ENCODE assay signal across 10 mouse cellular contexts in the genomic region with DNA sequence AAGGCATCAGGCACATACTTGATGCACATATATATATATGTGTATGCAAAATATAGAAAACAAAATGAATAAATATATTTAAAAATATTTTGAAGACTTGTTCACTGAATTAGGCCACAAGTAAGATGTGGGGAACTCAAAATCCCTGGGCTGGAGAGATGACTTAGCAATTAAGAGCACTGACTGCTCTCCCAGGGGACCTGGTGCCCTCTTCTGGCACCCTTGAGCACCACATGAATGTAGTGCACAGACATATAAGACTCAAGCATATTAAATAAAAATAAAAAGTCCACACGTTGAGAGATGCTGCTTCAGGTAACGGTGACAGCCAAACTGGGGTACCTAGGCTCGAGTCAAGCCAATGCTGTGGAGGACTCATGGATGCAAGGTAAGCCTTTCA. TPM values are rescaled to one million over a fixed set of nuclear protein-coding genes. Genes with fewer than 3 reads are reported as not detected.
DNase-seq lines count a peak whose midpoint lies in the region; ATAC-seq and TF ChIP-seq lines count a peak whose summit lies in the region.
"Had no signal": no experiment of that assay in that cellular context is flagged by ENCODE, and none has a peak within 500 bp of the region (broad histone marks: within the 10 kb centered on the region; RNA-seq: fewer than 3 reads in every experiment).

No protein-coding gene starts in this region.

- no peak overlapping the region for H3K27ac ChIP-seq in kidney, embryonic 15.5 days
- H3K27ac ChIP-seq in CH12.LX (ENCODE audit: insufficient read depth, low read depth), result no peak overlapping the region
- no peak overlapping the region for H3K27ac ChIP-seq in stomach, postnatal 0 days (replicated peaks)
- H3K27ac ChIP-seq: embryonic facial prominence, embryonic 15.5 days; limb, embryonic 15.5 days had no signal

- no peak overlapping the region for H3K4me2 ChIP-seq in kidney, embryonic 15.5 days
- no peak overlapping the region for H3K4me2 ChIP-seq in CH12.LX (ENCODE audit: insufficient read depth, low read depth, poor library complexity, severe bottlenecking)
- H3K4me2 ChIP-seq in stomach, postnatal 0 days (replicated peaks; ENCODE audit: low read depth), result no peak overlapping the region
- H3K4me2 ChIP-seq: embryonic facial prominence, embryonic 15.5 days; limb, embryonic 15.5 days had no signal

- no peak for ATAC-seq in kidney, embryonic 15.5 days (replicated peaks; ENCODE audit: low FRiP score)
- no peak for ATAC-seq in stomach, postnatal 0 days (ENCODE audit: low FRiP score, low TSS enrichment)

- H3K9ac ChIP-seq in kidney, embryonic 15.5 days, result no peak overlapping the region
- no peak overlapping the region for H3K9ac ChIP-seq in CH12.LX (ENCODE audit: insufficient read depth, low read depth)
- no peak overlapping the region for H3K9ac ChIP-seq in stomach, postnatal 0 days (ENCODE audit: low read length)
- H3K9ac ChIP-seq: embryonic facial prominence, embryonic 15.5 days; limb, embryonic 15.5 days had no signal

- no peaks in the 10 kb centered on the region for H3K9me3 ChIP-seq in kidney, embryonic 15.5 days (replicated peaks)
- H3K9me3 ChIP-seq in CH12.LX (replicated peaks; ENCODE audit: low read length), result no peaks in the 10 kb centered on the region
- no peaks in the 10 kb centered on the region for H3K9me3 ChIP-seq in stomach, postnatal 0 days (ENCODE audit: control insufficient read depth, low read length)
- H3K9me3 ChIP-seq: embryonic facial prominence, embryonic 15.5 days; limb, embryonic 15.5 days had no signal

- peaks cover 12% of the 10 kb centered on the region for H3K4me1 ChIP-seq in kidney, embryonic 15.5 days
- H3K4me1 ChIP-seq in CH12.LX (ENCODE audit: control insufficient read depth in 1 of 2, insufficient read depth in 2 of 2), result peaks cover 14 to 39% of the 10 kb centered on the region in 2 experiments
- 0 out of 2 replicates have a peak, but pooled peaks cover 2% of the 10 kb centered on the region for H3K4me1 ChIP-seq in stomach, postnatal 0 days (replicated peaks; ENCODE audit: control insufficient read depth, insufficient read depth)

- H3K4me3 ChIP-seq in kidney, embryonic 15.5 days (replicated peaks), result no peak overlapping the region
- no peak overlapping the region for H3K4me3 ChIP-seq in CH12.LX (replicated peaks in 1 of 3; ENCODE audit: low read depth in 2 of 3, low read length in 2 of 3, poor library complexity in 1 of 3)
- no peak overlapping the region for H3K4me3 ChIP-seq in stomach, postnatal 0 days (ENCODE audit: low read depth, low read length)
- H3K4me3 ChIP-seq: embryonic facial prominence, embryonic 15.5 days; limb, embryonic 15.5 days had no signal

- TF ChIP-seq EP300 in CH12.LX (IDR thresholded peaks at IDR 0.05; ENCODE audit: low read length), result no peak
- TF ChIP-seq EP300 in stomach, postnatal 0 days (optimal IDR thresholded peaks at IDR 0.05), result no peak

- H3K79me2 ChIP-seq in CH12.LX (replicated peaks; ENCODE audit: control insufficient read depth, extremely low read depth, insufficient read depth, poor library complexity, severe bottlenecking), result peaks cover 23% of the 10 kb centered on the region

- dilution Hi-C loops in CH12.LX (cut with MboI; ENCODE audit: extremely low pct_ligation_motif_present, extremely low pct_unique_long_range_greater_than_20kb, low sequenced_read_pairs), result no loop called here

- peak; percentile 20 for DNase-seq in kidney, adult 11 months
- DNase-seq in CH12.LX (ENCODE audit: extremely low read depth), result peak; percentile 77
- DNase-seq in adrenal gland, postnatal 14 days, result peak; percentile 74
- peak; percentile 45 to 59 for DNase-seq in kidney, postnatal 4 days
- peak; percentile 58 for DNase-seq in stomach, postnatal 0 days (ENCODE audit: low spot score)
- DNase-seq in frontal cortex, postnatal 10 days (ENCODE audit: low spot score in 2 of 2), result no peak
- DNase-seq in frontal cortex, postnatal 14 days (ENCODE audit: low spot score in 2 of 2), result no peak

- in situ Hi-C loops in CH12.LX (cut with MboI; ENCODE audit: low pct_ligation_motif_present, low pct_unique_long_range_greater_than_20kb, low sequenced_read_pairs), result loop anchor here (10.0 kb wide), 1 partner anchor 241 kb away; no protein-coding TSS in a partner anchor

- peak; percentile 60 for TF ChIP-seq RAD21 in CH12.LX (IDR thresholded peaks at IDR 0.05; ENCODE audit: low read depth, low read length)

- H3K36me3 ChIP-seq in kidney, embryonic 15.5 days, result no peaks in the 10 kb centered on the region; the same call in 1 of the 2 replicates
- H3K36me3 ChIP-seq in CH12.LX (replicated peaks in 1 of 2; ENCODE audit: control insufficient read depth in 1 of 2, insufficient read depth in 1 of 2, low read length in 1 of 2), result peaks cover 6 to 26% of the 10 kb centered on the region in 2 experiments
- no peaks in the 10 kb centered on the region for H3K36me3 ChIP-seq in stomach, postnatal 0 days (ENCODE audit: control insufficient read depth, insufficient read depth, low read length)
- H3K36me3 ChIP-seq: embryonic facial prominence, embryonic 15.5 days had no signal

- no peak for TF ChIP-seq POLR2A in CH12.LX (IDR thresholded peaks at IDR 0.05; ENCODE audit: low read depth, low read length)

- 67% methylated on average over 3 of the region's 3 CpGs for WGBS in kidney, embryonic 15.5 days
- WGBS in stomach, postnatal 0 days, result 49% methylated on average over 3 of the region's 3 CpGs

- H3K27me3 ChIP-seq in kidney, embryonic 15.5 days, result no peaks in the 10 kb centered on the region
- no peaks in the 10 kb centered on the region for H3K27me3 ChIP-seq in CH12.LX (replicated peaks)
- no peaks in the 10 kb centered on the region for H3K27me3 ChIP-seq in stomach, postnatal 0 days (ENCODE audit: control insufficient read depth, insufficient read depth, low read length)
- H3K27me3 ChIP-seq: embryonic facial prominence, embryonic 15.5 days; limb, embryonic 15.5 days had no signal

- TF ChIP-seq CTCF in CH12.LX (conservative IDR thresholded peaks at IDR 0.05 in 1 of 2, IDR thresholded peaks at IDR 0.05 in 1 of 2; ENCODE audit: low read depth in 2 of 2, low read length in 2 of 2), result peak in 1 of 2 experiments; percentile 68; a peak in 2 of 4 replicates
- TF ChIP-seq CTCF in stomach, postnatal 0 days (IDR thresholded peaks at IDR 0.05; ENCODE audit: low read depth), result peak; percentile 78

TF ChIP-seq in CH12.LX, 34 proteins besides CTCF, POLR2A, EP300 and RAD21:
- TF ChIP-seq ZMIZ1 (IDR thresholded peaks at IDR 0.05; ENCODE audit: low read depth, low read length) (no peak), IRF4 (IDR thresholded peaks at IDR 0.05; ENCODE audit: low read depth, low read length) (0 out of 2 replicates have a peak, but pooled peaks have one; percentile 30), USF1 (IDR thresholded peaks at IDR 0.05; ENCODE audit: low read depth, low read length) (no peak), ZC3H11A (IDR thresholded peaks at IDR 0.05; ENCODE audit: low read depth, low read length) (no peak), SMC3 (IDR thresholded peaks at IDR 0.05; ENCODE audit: low read depth, low read length) (peak; percentile 39), USF2 (conservative IDR thresholded peaks at IDR 0.05; ENCODE audit: low read depth, low read length) (no peak), ZKSCAN1 (IDR thresholded peaks at IDR 0.05; ENCODE audit: borderline replicate concordance, low read depth, low read length) (no peak), MAFK (IDR thresholded peaks at IDR 0.05; ENCODE audit: insufficient replicate concordance, low read length) (peak; percentile 65; the same call in 1 of the 2 replicates), RCOR1 (conservative IDR thresholded peaks at IDR 0.05; ENCODE audit: low read depth, low read length) (no peak)

RNA-seq across cellular contexts. Expression of a gene that starts 2.4 kb away (rescaled TPM):
- 178 and 186 TPM in 2 replicates for polyA plus RNA-seq in kidney, embryonic 15.5 days (2015; fragmentation: Nextera tagmentation; extraction: Ambion mirVana)
- total RNA-seq in CH12.LX (2012; rRNA removed) (226 and 274 TPM in 2 replicates), CH12.LX (2014; rRNA removed) (341 and 356 TPM in 2 replicates)
- 276 and 286 TPM in 2 replicates for polyA plus RNA-seq in CH12.LX (2012; ENCODE audit: insufficient read length, low read depth)
- 47.7 and 50.5 TPM in 2 replicates for total RNA-seq in adrenal gland, postnatal 14 days (2021)
- 77.0 and 79.7 TPM in 2 replicates for polyA plus RNA-seq in stomach, postnatal 0 days (2015; fragmentation: Nextera tagmentation; extraction: Ambion mirVana)

RNA-seq across cellular contexts. Expression of a gene that starts 31.7 kb away (rescaled TPM):
- 24.8 and 27.1 TPM in 2 replicates for polyA plus RNA-seq in kidney, embryonic 15.5 days (2015; fragmentation: Nextera tagmentation; extraction: Ambion mirVana)
- 25.5 and 29.5 TPM in 2 replicates for total RNA-seq in CH12.LX (2012; rRNA removed)
- 14.4 and 15.5 TPM in 2 replicates for total RNA-seq in CH12.LX (2014; rRNA removed)
- polyA plus RNA-seq in CH12.LX (2012; ENCODE audit: insufficient read length, low read depth), result 15.0 and 19.9 TPM in 2 replicates
- total RNA-seq in adrenal gland, postnatal 14 days (2021), result 17.3 and 25.8 TPM in 2 replicates
- polyA plus RNA-seq in stomach, postnatal 0 days (2015; fragmentation: Nextera tagmentation; extraction: Ambion mirVana), result 44.8 and 49.4 TPM in 2 replicates

Comparison
In these comparisons a context has a peak if more than half of its experiments do, and no peak if none do; other contexts are left out.
1. DNase-seq: peak in kidney, adult 11 months (single experiment), CH12.LX (single experiment), adrenal gland, postnatal 14 days (single experiment), kidney, postnatal 4 days (2 of 2) and stomach, postnatal 0 days (single experiment); none in frontal cortex, postnatal 10 days (0 of 2) and frontal cortex, postnatal 14 days (0 of 2).